ENCODE assay signal across 9 mouse cellular contexts in genomic region chr15:84701947-84702346, GRCm38 (mm10). TPM values are rescaled to one million over a fixed set of nuclear protein-coding genes. Genes with fewer than 3 reads are reported as not detected.
DNase-seq lines count a peak whose midpoint lies in the region; ATAC-seq and TF ChIP-seq lines count a peak whose summit lies in the region.
"Had no signal": no experiment of that assay in that cellular context is flagged by ENCODE, and none has a peak within 500 bp of the region (broad histone marks: within the 10 kb centered on the region; RNA-seq: fewer than 3 reads in every experiment).

No protein-coding gene starts in this region.

- no peaks in the 10 kb centered on the region for H3K4me1 ChIP-seq in forebrain, postnatal 0 days (ENCODE audit: insufficient read depth)
- H3K4me1 ChIP-seq in forebrain, embryonic 13.5 days, result no peaks in the 10 kb centered on the region
- peaks cover 18% of the 10 kb centered on the region for H3K4me1 ChIP-seq in spleen, adult 2 months (ENCODE audit: control insufficient read depth, insufficient read depth, insufficient read length)
- peaks cover 17% of the 10 kb centered on the region for H3K4me1 ChIP-seq in embryonic facial prominence, embryonic 10.5 days
- H3K4me1 ChIP-seq in kidney, postnatal 0 days (replicated peaks; ENCODE audit: insufficient read depth, low read length), result no peaks in the 10 kb centered on the region

- 20% methylated on average over 4 of the region's 4 CpGs for WGBS in forebrain, postnatal 0 days
- WGBS in forebrain, embryonic 13.5 days, result 17% methylated on average over 4 of the region's 4 CpGs
- WGBS in spleen, adult 2 months, result 66% methylated on average over 4 of the region's 4 CpGs
- WGBS in embryonic facial prominence, embryonic 10.5 days, result 34% methylated on average over 4 of the region's 4 CpGs
- WGBS in kidney, postnatal 0 days, result 36% methylated on average over 4 of the region's 4 CpGs

- H3K27ac ChIP-seq in forebrain, postnatal 0 days (ENCODE audit: low read depth, low read length), result no peak overlapping the region
- no peak overlapping the region for H3K27ac ChIP-seq in forebrain, embryonic 13.5 days
- no peak overlapping the region for H3K27ac ChIP-seq in spleen, adult 2 months (ENCODE audit: insufficient read depth, low read length)
- no peak overlapping the region for H3K27ac ChIP-seq in embryonic facial prominence, embryonic 10.5 days (replicated peaks)
- H3K27ac ChIP-seq in kidney, postnatal 0 days, result no peak overlapping the region
- H3K27ac ChIP-seq: heart, embryonic 15.5 days had no signal

- no peak overlapping the region for H3K4me2 ChIP-seq in forebrain, postnatal 0 days (ENCODE audit: low read depth)
- H3K4me2 ChIP-seq in forebrain, embryonic 13.5 days, result no peak overlapping the region
- H3K4me2 ChIP-seq in kidney, postnatal 0 days (ENCODE audit: low read length), result no peak overlapping the region
- H3K4me2 ChIP-seq: heart, embryonic 15.5 days had no signal

- no peaks in the 10 kb centered on the region for H3K9me3 ChIP-seq in forebrain, postnatal 0 days (ENCODE audit: low read length)
- no peaks in the 10 kb centered on the region for H3K9me3 ChIP-seq in forebrain, embryonic 13.5 days (replicated peaks)
- H3K9me3 ChIP-seq in embryonic facial prominence, embryonic 10.5 days, result no peaks in the 10 kb centered on the region
- no peaks in the 10 kb centered on the region for H3K9me3 ChIP-seq in kidney, postnatal 0 days (replicated peaks; ENCODE audit: low read length)
- H3K9me3 ChIP-seq: heart, embryonic 15.5 days had no signal

- no peak overlapping the region for H3K9ac ChIP-seq in forebrain, postnatal 0 days
- no peak overlapping the region for H3K9ac ChIP-seq in forebrain, embryonic 13.5 days
- no peak overlapping the region for H3K9ac ChIP-seq in kidney, postnatal 0 days (ENCODE audit: low read depth, low read length)
- H3K9ac ChIP-seq: heart, embryonic 15.5 days had no signal

- H3K27me3 ChIP-seq in forebrain, postnatal 0 days (ENCODE audit: insufficient read depth, low read length), result no peaks in the 10 kb centered on the region
- H3K27me3 ChIP-seq in forebrain, embryonic 13.5 days, result no peaks in the 10 kb centered on the region
- H3K27me3 ChIP-seq in spleen, adult 2 months (ENCODE audit: control insufficient read depth, insufficient read depth, low read length), result no peaks in the 10 kb centered on the region
- no peaks in the 10 kb centered on the region for H3K27me3 ChIP-seq in embryonic facial prominence, embryonic 10.5 days (replicated peaks; ENCODE audit: low read depth, poor library complexity, severe bottlenecking)
- no peaks in the 10 kb centered on the region for H3K27me3 ChIP-seq in kidney, postnatal 0 days (ENCODE audit: insufficient read depth, low read length)
- H3K27me3 ChIP-seq: heart, embryonic 15.5 days had no signal

- TF ChIP-seq POLR2A in spleen, adult 2 months (IDR thresholded peaks at IDR 0.05; ENCODE audit: low read depth, low read length), result no peak

- ATAC-seq in forebrain, postnatal 0 days, result peak; percentile 14; the same call in 1 of the 2 replicates
- ATAC-seq in forebrain, embryonic 13.5 days, result no peak
- 0 out of 2 replicates have a peak, but pooled peaks have one; percentile 5 for ATAC-seq in kidney, postnatal 0 days (replicated peaks; ENCODE audit: low FRiP score, low read depth)

- H3K36me3 ChIP-seq in forebrain, postnatal 0 days (ENCODE audit: insufficient read depth), result 0 out of 2 replicates have a peak, but pooled peaks cover 4% of the 10 kb centered on the region
- H3K36me3 ChIP-seq in forebrain, embryonic 13.5 days (ENCODE audit: poor library complexity, severe bottlenecking), result no peaks in the 10 kb centered on the region
- peaks cover 18% of the 10 kb centered on the region for H3K36me3 ChIP-seq in spleen, adult 2 months (ENCODE audit: control insufficient read depth, insufficient read depth, low read length)
- H3K36me3 ChIP-seq in embryonic facial prominence, embryonic 10.5 days (replicated peaks), result peaks cover 24% of the 10 kb centered on the region
- peaks cover 12% of the 10 kb centered on the region for H3K36me3 ChIP-seq in kidney, postnatal 0 days (ENCODE audit: insufficient read depth, low read length)

- TF ChIP-seq CTCF in forebrain, postnatal 0 days (IDR thresholded peaks at IDR 0.05; ENCODE audit: low read depth), result peak; percentile 65
- TF ChIP-seq CTCF in spleen, adult 2 months (IDR thresholded peaks at IDR 0.05; ENCODE audit: extremely low read depth, insufficient read depth, insufficient read length, insufficient replicate concordance), result peak; percentile 48; the same call in 1 of the 2 replicates
- peak; percentile 74 for TF ChIP-seq CTCF in kidney, postnatal 0 days (IDR thresholded peaks at IDR 0.05; ENCODE audit: low read depth)

- peak; percentile 34 for DNase-seq in forebrain, postnatal 0 days
- DNase-seq in spleen, adult 2 months (ENCODE audit: low read depth in 1 of 2, low spot score in 2 of 2), result peak in 1 of 2 experiments; percentile 54
- DNase-seq in spleen, adult 12 weeks (ENCODE audit: low spot score), result no peak
- DNase-seq in embryonic facial prominence, embryonic 10.5 days (ENCODE audit: low spot score), result peak; percentile 40
- peak; percentile 75 for DNase-seq in kidney, postnatal 0 days (ENCODE audit: low spot score)
- DNase-seq in naive thymus-derived CD4-positive, alpha-beta T cell, adult 2 months (ENCODE audit: low read depth), result peak; percentile 12
- DNase-seq in right cerebral cortex, adult 18-20 months, result no peak

- no peak overlapping the region for H3K4me3 ChIP-seq in forebrain, postnatal 0 days (ENCODE audit: low read depth, low read length)
- H3K4me3 ChIP-seq in forebrain, embryonic 13.5 days, result no peak overlapping the region
- H3K4me3 ChIP-seq in spleen, adult 2 months (ENCODE audit: extremely low read depth, insufficient read depth, insufficient read length), result no peak overlapping the region
- H3K4me3 ChIP-seq in embryonic facial prominence, embryonic 10.5 days, result no peak overlapping the region
- no peak overlapping the region for H3K4me3 ChIP-seq in kidney, postnatal 0 days (replicated peaks; ENCODE audit: low read depth, low read length)
- H3K4me3 ChIP-seq: heart, embryonic 15.5 days had no signal

RNA-seq across cellular contexts. Expression of gene Arhgap8, which starts 17.9 kb away (rescaled TPM):
- 0.29 TPM in 1 of 2 replicates, not detected in the other for total RNA-seq in forebrain, postnatal 0 days (2014; rRNA removed)
- polyA plus RNA-seq in forebrain, postnatal 0 days (2015; fragmentation: Nextera tagmentation; extraction: Ambion mirVana), result 0.19 and 0.44 TPM in 2 replicates
- polyA plus RNA-seq in forebrain, embryonic 13.5 days (2015; fragmentation: Nextera tagmentation; extraction: Ambion mirVana), result 0.11 and 0.34 TPM in 2 replicates
- 0.72 and 1.00 TPM in 2 replicates for polyA plus RNA-seq in spleen, adult 2 months (2012; rRNA removed)
- 5.9 and 6.6 TPM in 2 replicates for polyA plus RNA-seq in embryonic facial prominence, embryonic 10.5 days (2016; fragmentation: Nextera tagmentation; extraction: Ambion mirVana)
- polyA plus RNA-seq in kidney, postnatal 0 days (2015; fragmentation: Nextera tagmentation; extraction: Ambion mirVana), result 13.9 and 14.7 TPM in 2 replicates

RNA-seq across cellular contexts. Expression of gene Prr5, which starts 32.5 kb away (rescaled TPM):
- total RNA-seq in forebrain, postnatal 0 days (2014; rRNA removed), result 8.6 and 17.2 TPM in 2 replicates
- 17.8 and 28.2 TPM in 2 replicates for polyA plus RNA-seq in forebrain, postnatal 0 days (2015; fragmentation: Nextera tagmentation; extraction: Ambion mirVana)
- 7.0 and 8.0 TPM in 2 replicates for polyA plus RNA-seq in forebrain, embryonic 13.5 days (2015; fragmentation: Nextera tagmentation; extraction: Ambion mirVana)
- 54.6 and 77.8 TPM in 2 replicates for polyA plus RNA-seq in spleen, adult 2 months (2012; rRNA removed)
- polyA plus RNA-seq in embryonic facial prominence, embryonic 10.5 days (2016; fragmentation: Nextera tagmentation; extraction: Ambion mirVana), result 16.2 and 17.7 TPM in 2 replicates
- polyA plus RNA-seq in kidney, postnatal 0 days (2015; fragmentation: Nextera tagmentation; extraction: Ambion mirVana), result 35.0 and 35.6 TPM in 2 replicates

Comparison
In these comparisons a context has a peak if more than half of its experiments do, and no peak if none do; other contexts are left out.
1. DNase-seq: peak in forebrain, postnatal 0 days (single experiment), embryonic facial prominence, embryonic 10.5 days (single experiment), kidney, postnatal 0 days (single experiment) and naive thymus-derived CD4-positive, alpha-beta T cell, adult 2 months (single experiment); none in spleen, adult 12 weeks (single experiment) and right cerebral cortex, adult 18-20 months (single experiment).
2. Peak in every context shown above with its lines, with median percentiles within 50 percentile points of each other: CTCF ChIP-seq.